Mouse (Mus musculus): ENCODE data around the gene Irf1. TPM values are rescaled to one million over a fixed set of nuclear protein-coding genes. Genes with fewer than 3 reads are reported as not detected.

Gene Irf1
- polyA plus RNA-seq, 1 experiment from 2014 or later = 35.5 TPM

- ATAC-seq (replicated peaks; ENCODE audit: low FRiP score, low TSS enrichment, low read depth) (no peak), DNase-seq (ENCODE audit: low spot score) (no peak)
- Histone ChIP-seq H3K9me3 (ENCODE audit: control insufficient read depth, low read length) (no peaks in the 10 kb centered on the region), H3K9ac (ENCODE audit: low read length) (no peak within 1 kb of the TSS), H3K4me1 (replicated peaks; ENCODE audit: control insufficient read depth, insufficient read depth, low read length) (peaks cover 16% of the 10 kb centered on the region; the same call in 1 of the 2 replicates), H3K27ac (ENCODE audit: low read depth) (no peak within 1 kb of the TSS), H3K4me2 (ENCODE audit: low read length) (no peak within 1 kb of the TSS; the same call in 1 of the 2 replicates), H3K27me3 (replicated peaks; ENCODE audit: control insufficient read depth, insufficient read depth, low read length) (no peaks in the 10 kb centered on the region), H3K4me3 (ENCODE audit: low read depth, low read length) (no peak within 1 kb of the TSS), H3K36me3 (ENCODE audit: control insufficient read depth, insufficient read depth, low read length) (peaks cover 56% of the 10 kb centered on the region)
- 94% methylated on average over 5 of the region's 5 CpGs for WGBS
Observed at GRCm38 (mm10) chr11:53773087-53773486, 3.3 kb downstream of the Irf1 start, which contains the start of gene Gm17334. Gene Gm17334 (minus strand): TSS chr11:53773187.

DNA sequence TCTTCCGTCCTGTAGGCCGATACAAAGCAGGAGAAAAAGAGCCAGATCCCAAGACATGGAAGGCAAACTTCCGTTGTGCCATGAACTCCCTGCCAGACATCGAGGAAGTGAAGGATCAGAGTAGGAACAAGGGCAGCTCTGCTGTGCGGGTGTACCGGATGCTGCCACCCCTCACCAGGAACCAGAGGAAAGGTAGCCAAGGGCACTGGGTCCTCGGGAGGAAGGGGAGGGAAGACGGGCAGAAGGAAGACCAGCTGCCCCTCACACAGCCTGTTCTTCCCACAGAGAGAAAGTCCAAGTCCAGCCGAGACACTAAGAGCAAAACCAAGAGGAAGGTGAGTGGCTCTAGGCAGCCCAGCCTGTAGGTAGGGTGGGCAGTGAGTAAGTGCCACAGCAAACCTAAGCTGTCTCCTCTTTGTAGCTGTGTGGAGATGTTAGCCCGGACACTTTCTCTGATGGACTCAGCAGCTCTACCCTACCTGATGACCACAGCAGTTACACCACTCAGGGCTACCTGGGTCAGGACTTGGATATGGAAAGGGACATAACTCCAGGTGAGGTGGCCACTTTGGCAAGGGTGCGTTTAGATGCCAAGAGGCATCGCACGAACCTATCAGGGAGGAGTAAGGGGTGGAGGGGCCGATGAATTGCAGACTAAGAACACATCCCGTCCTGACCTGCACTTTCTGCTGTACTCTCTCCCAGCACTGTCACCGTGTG, 4.0 kb downstream of the Irf1 start:
- ATAC-seq (replicated peaks; ENCODE audit: low FRiP score, low TSS enrichment, low read depth) = no peak
- Histone ChIP-seq H3K27ac (ENCODE audit: low read depth) (no peak overlapping the region), H3K9ac (ENCODE audit: low read length) (no peak overlapping the region), H3K4me1 (replicated peaks; ENCODE audit: control insufficient read depth, insufficient read depth, low read length) (peaks cover 16% of the 10 kb centered on the region; the same call in 1 of the 2 replicates), H3K27me3 (replicated peaks; ENCODE audit: control insufficient read depth, insufficient read depth, low read length) (no peaks in the 10 kb centered on the region), H3K4me2 (ENCODE audit: low read length) (no peak overlapping the region), H3K4me3 (ENCODE audit: low read depth, low read length) (no peak overlapping the region), H3K9me3 (ENCODE audit: control insufficient read depth, low read length) (no peaks in the 10 kb centered on the region), H3K36me3 (ENCODE audit: control insufficient read depth, insufficient read depth, low read length) (peaks cover 61% of the 10 kb centered on the region)
- no peak for DNase-seq (ENCODE audit: low spot score)
- 90% methylated on average over 16 of the region's 16 CpGs for WGBS

- Histone ChIP-seq H3K9ac (ENCODE audit: low read length) (no peak overlapping the region), H3K36me3 (ENCODE audit: control insufficient read depth, insufficient read depth, low read length) (peaks cover 61% of the 10 kb centered on the region), H3K27ac (ENCODE audit: low read depth) (no peak overlapping the region), H3K27me3 (replicated peaks; ENCODE audit: control insufficient read depth, insufficient read depth, low read length) (no peaks in the 10 kb centered on the region), H3K4me2 (ENCODE audit: low read length) (no peak overlapping the region), H3K4me1 (replicated peaks; ENCODE audit: control insufficient read depth, insufficient read depth, low read length) (0 out of 2 replicates have a peak, but pooled peaks cover 7% of the 10 kb centered on the region), H3K9me3 (ENCODE audit: control insufficient read depth, low read length) (no peaks in the 10 kb centered on the region), H3K4me3 (ENCODE audit: low read depth, low read length) (no peak overlapping the region)
- no peak for ATAC-seq (replicated peaks; ENCODE audit: low FRiP score, low TSS enrichment, low read depth)
- no peak for DNase-seq (ENCODE audit: low spot score)
- WGBS = 85% methylated on average over 13 of the region's 13 CpGs
Observed at GRCm38 (mm10) chr11:53774659-53775255, 4.9 kb downstream of the Irf1 start.

DNA sequence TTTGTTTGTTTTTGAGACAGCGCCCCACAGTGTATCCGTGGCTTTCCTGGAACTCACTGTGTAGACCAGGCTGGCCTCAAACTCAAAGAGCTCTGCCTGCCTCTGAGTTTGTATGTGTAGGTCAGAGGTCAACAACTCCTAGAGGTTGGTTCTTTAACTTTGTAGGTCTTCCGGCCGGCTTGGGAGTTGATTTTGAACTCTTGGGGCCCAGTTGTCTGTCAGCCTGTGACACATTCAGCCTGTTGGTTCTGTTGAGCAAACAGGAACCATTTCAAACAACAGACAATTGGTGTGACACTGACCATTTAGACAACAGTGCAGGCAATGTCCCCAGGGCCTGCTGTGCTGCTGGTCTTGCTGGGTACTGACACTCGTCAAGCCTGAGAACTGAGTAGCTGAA, 7.9 kb downstream of the Irf1 start:
- Histone ChIP-seq H3K27me3 (replicated peaks; ENCODE audit: control insufficient read depth, insufficient read depth, low read length) (no peaks in the 10 kb centered on the region), H3K4me1 (replicated peaks; ENCODE audit: control insufficient read depth, insufficient read depth, low read length) (no peaks in the 10 kb centered on the region), H3K27ac (ENCODE audit: low read depth) (no peak overlapping the region), H3K9ac (ENCODE audit: low read length) (no peak overlapping the region), H3K4me2 (ENCODE audit: low read length) (no peak overlapping the region), H3K9me3 (ENCODE audit: control insufficient read depth, low read length) (no peaks in the 10 kb centered on the region), H3K36me3 (ENCODE audit: control insufficient read depth, insufficient read depth, low read length) (peaks cover 57% of the 10 kb centered on the region), H3K4me3 (ENCODE audit: low read depth, low read length) (no peak overlapping the region)
- WGBS = 59% methylated on average over 5 of the region's 5 CpGs
- ATAC-seq (replicated peaks; ENCODE audit: low FRiP score, low TSS enrichment, low read depth) (no peak), DNase-seq (ENCODE audit: low spot score) (no peak)

GRCm38 (mm10) chr11:53778455-53778854, 8.6 kb downstream of the Irf1 start:
- Histone ChIP-seq H3K4me2 (ENCODE audit: low read length) (no peak overlapping the region), H3K4me1 (replicated peaks; ENCODE audit: control insufficient read depth, insufficient read depth, low read length) (no peaks in the 10 kb centered on the region), H3K4me3 (ENCODE audit: low read depth, low read length) (no peak overlapping the region), H3K9ac (ENCODE audit: low read length) (no peak overlapping the region), H3K27me3 (replicated peaks; ENCODE audit: control insufficient read depth, insufficient read depth, low read length) (no peaks in the 10 kb centered on the region), H3K9me3 (ENCODE audit: control insufficient read depth, low read length) (no peaks in the 10 kb centered on the region), H3K36me3 (ENCODE audit: control insufficient read depth, insufficient read depth, low read length) (peaks cover 51% of the 10 kb centered on the region), H3K27ac (ENCODE audit: low read depth) (no peak overlapping the region)
- ATAC-seq (replicated peaks; ENCODE audit: low FRiP score, low TSS enrichment, low read depth) (no peak), DNase-seq (ENCODE audit: low spot score) (no peak)
- WGBS = 78% methylated on average over 5 of the region's 5 CpGs

DNA sequence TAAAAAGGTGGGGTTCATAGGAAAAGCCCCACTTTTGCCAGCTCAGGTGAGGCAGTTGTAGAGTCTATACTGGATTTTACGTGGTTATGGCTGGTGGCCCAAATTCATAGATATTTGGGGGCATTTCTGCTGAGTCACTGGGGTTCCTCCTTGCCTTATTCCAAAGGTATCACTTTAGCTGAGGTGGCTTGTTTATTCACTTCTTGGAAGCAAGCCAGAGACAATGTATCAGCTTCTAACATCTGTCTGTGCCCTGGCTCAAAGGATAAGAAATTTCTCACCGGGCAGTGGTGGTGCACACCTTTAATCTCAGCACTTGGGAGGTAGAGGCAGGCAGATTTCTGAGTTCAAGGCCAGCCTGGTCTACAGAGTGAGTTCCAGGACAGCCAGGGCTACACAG, 10.0 kb downstream of the Irf1 start:
- DNase-seq (ENCODE audit: low spot score) (no peak), ATAC-seq (replicated peaks; ENCODE audit: low FRiP score, low TSS enrichment, low read depth) (no peak)

GRCm38 (mm10) chr11:53780262-53780661, 10.4 kb downstream of the Irf1 start:
- Histone ChIP-seq H3K4me1 (replicated peaks; ENCODE audit: control insufficient read depth, insufficient read depth, low read length) (no peaks in the 10 kb centered on the region), H3K9ac (ENCODE audit: low read length) (no peak overlapping the region), H3K27ac (ENCODE audit: low read depth) (no peak overlapping the region), H3K9me3 (ENCODE audit: control insufficient read depth, low read length) (no peaks in the 10 kb centered on the region), H3K4me3 (ENCODE audit: low read depth, low read length) (no peak overlapping the region), H3K36me3 (ENCODE audit: control insufficient read depth, insufficient read depth, low read length) (peaks cover 33% of the 10 kb centered on the region), H3K4me2 (ENCODE audit: low read length) (no peak overlapping the region), H3K27me3 (replicated peaks; ENCODE audit: control insufficient read depth, insufficient read depth, low read length) (no peaks in the 10 kb centered on the region)
- DNase-seq (ENCODE audit: low spot score) (no peak), ATAC-seq (replicated peaks; ENCODE audit: low FRiP score, low TSS enrichment, low read depth) (no peak)
- 78% methylated on average over 3 of the region's 3 CpGs for WGBS

More for the DNA sequence above, 10.0 kb downstream of the Irf1 start:
- Histone ChIP-seq H3K9ac (ENCODE audit: low read length) (no peak overlapping the region), H3K36me3 (ENCODE audit: control insufficient read depth, insufficient read depth, low read length) (peaks cover 38% of the 10 kb centered on the region), H3K4me3 (ENCODE audit: low read depth, low read length) (no peak overlapping the region), H3K4me2 (ENCODE audit: low read length) (no peak overlapping the region), H3K9me3 (ENCODE audit: control insufficient read depth, low read length) (no peaks in the 10 kb centered on the region), H3K27me3 (replicated peaks; ENCODE audit: control insufficient read depth, insufficient read depth, low read length) (no peaks in the 10 kb centered on the region), H3K27ac (ENCODE audit: low read depth) (no peak overlapping the region), H3K4me1 (replicated peaks; ENCODE audit: control insufficient read depth, insufficient read depth, low read length) (no peaks in the 10 kb centered on the region)
- 71% methylated on average over 2 of the region's 2 CpGs for WGBS

- Histone ChIP-seq H3K9ac (ENCODE audit: low read length) (no peak overlapping the region), H3K36me3 (ENCODE audit: control insufficient read depth, insufficient read depth, low read length) (peaks cover 23% of the 10 kb centered on the region), H3K4me2 (ENCODE audit: low read length) (no peak overlapping the region), H3K27ac (ENCODE audit: low read depth) (no peak overlapping the region), H3K4me1 (replicated peaks; ENCODE audit: control insufficient read depth, insufficient read depth, low read length) (no peaks in the 10 kb centered on the region), H3K9me3 (ENCODE audit: control insufficient read depth, low read length) (no peaks in the 10 kb centered on the region), H3K27me3 (replicated peaks; ENCODE audit: control insufficient read depth, insufficient read depth, low read length) (no peaks in the 10 kb centered on the region), H3K4me3 (ENCODE audit: low read depth, low read length) (no peak overlapping the region)
- DNase-seq (ENCODE audit: low spot score) (no peak), ATAC-seq (replicated peaks; ENCODE audit: low FRiP score, low TSS enrichment, low read depth) (no peak)
- WGBS = 84% methylated on average over 4 of the region's 4 CpGs
Observed at GRCm38 (mm10) chr11:53781201-53781775, 11.5 kb downstream of the Irf1 start.
